Mouse (Mus musculus): ENCODE data around the gene Auts2. TPM values are rescaled to one million over a fixed set of nuclear protein-coding genes. Genes with fewer than 3 reads are reported as not detected.

Auts2 gene
- total and polyA plus RNA-seq, 3 experiments, result not detected

- no peak for TF ChIP-seq POLR2AphosphoS2 (IDR thresholded peaks at IDR 0.05; ENCODE audit: low read depth, low read length)
- no peak for TF ChIP-seq USF2 (conservative IDR thresholded peaks at IDR 0.05; ENCODE audit: low read depth, low read length)
- TF ChIP-seq JUND (conservative IDR thresholded peaks at IDR 0.05; ENCODE audit: low read depth, low read length), result no peak
- no peak for TF ChIP-seq MAFK (IDR thresholded peaks at IDR 0.05; ENCODE audit: insufficient replicate concordance, low read length)
- no peak for TF ChIP-seq ZC3H11A (IDR thresholded peaks at IDR 0.05; ENCODE audit: low read depth, low read length)
- TF ChIP-seq MAZ (IDR thresholded peaks at IDR 0.05; ENCODE audit: low read depth, low read length), result no peak
- no peak for TF ChIP-seq MAX (IDR thresholded peaks at IDR 0.05; ENCODE audit: low read length)
- TF ChIP-seq POLR2A (IDR thresholded peaks at IDR 0.05; ENCODE audit: low read depth, low read length), result no peak
- TF ChIP-seq RCOR1 (conservative IDR thresholded peaks at IDR 0.05; ENCODE audit: low read depth, low read length), result no peak
- no peak for TF ChIP-seq KAT2A (IDR thresholded peaks at IDR 0.05; ENCODE audit: insufficient replicate concordance, low read length)
- H3K4me3 ChIP-seq (replicated peaks in 1 of 3; ENCODE audit: low read depth in 2 of 3, low read length in 2 of 3, poor library complexity in 1 of 3), result no peak overlapping the region
- H3K9me3 ChIP-seq (replicated peaks; ENCODE audit: low read length), result peaks cover 72% of the 10 kb centered on the region
- H3K79me2 ChIP-seq (replicated peaks; ENCODE audit: control insufficient read depth, extremely low read depth, insufficient read depth, poor library complexity, severe bottlenecking), result no peaks in the 10 kb centered on the region
- H3K9ac ChIP-seq (ENCODE audit: insufficient read depth, low read depth), result no peak overlapping the region
- H3K4me2 ChIP-seq (ENCODE audit: insufficient read depth, low read depth, poor library complexity, severe bottlenecking), result no peak overlapping the region
- no peaks in the 10 kb centered on the region for H3K36me3 ChIP-seq (replicated peaks in 1 of 2; ENCODE audit: control insufficient read depth in 1 of 2, insufficient read depth in 1 of 2, low read length in 1 of 2)
- in situ Hi-C loops (cut with MboI; ENCODE audit: low pct_ligation_motif_present, low pct_unique_long_range_greater_than_20kb, low sequenced_read_pairs), result no loop called here
- H3K27ac ChIP-seq (ENCODE audit: insufficient read depth, low read depth), result no peak overlapping the region
- dilution Hi-C loops (cut with MboI; ENCODE audit: extremely low pct_ligation_motif_present, extremely low pct_unique_long_range_greater_than_20kb, low sequenced_read_pairs), result no loop called here
- no peak for DNase-seq (ENCODE audit: extremely low read depth)
- no peaks in the 10 kb centered on the region for H3K4me1 ChIP-seq (ENCODE audit: control insufficient read depth in 1 of 2, insufficient read depth in 2 of 2)
- H3K27me3 ChIP-seq (replicated peaks), result no peaks in the 10 kb centered on the region
These were observed 42.3 kb downstream of the Auts2 start for GRCm38 (mm10) chr5:132500817-132501231.

DNA sequence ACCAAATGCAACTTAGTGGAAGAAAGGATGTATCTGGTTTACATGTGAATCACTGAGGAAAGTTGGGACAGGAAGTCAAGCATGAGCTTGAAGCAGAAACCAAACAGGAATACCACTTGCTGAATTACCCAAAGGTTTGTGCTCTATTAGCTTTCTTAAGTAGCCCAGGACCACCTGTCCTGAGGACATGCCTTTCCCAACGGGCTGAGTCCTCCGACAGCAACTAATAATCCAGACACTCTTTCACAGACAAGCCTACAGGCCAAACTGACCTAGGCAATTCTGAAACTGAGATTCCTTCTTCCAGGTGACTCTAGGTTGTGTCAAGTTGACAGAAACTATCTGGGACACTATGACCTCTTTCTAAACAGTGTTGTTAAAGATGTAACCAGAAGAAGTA is 44.2 kb downstream of the Auts2 start:
- H3K4me3 ChIP-seq (replicated peaks in 1 of 3; ENCODE audit: low read depth in 2 of 3, low read length in 2 of 3, poor library complexity in 1 of 3), result no peak overlapping the region
- in situ Hi-C loops (cut with MboI; ENCODE audit: low pct_ligation_motif_present, low pct_unique_long_range_greater_than_20kb, low sequenced_read_pairs) (no loop called here), dilution Hi-C loops (cut with MboI; ENCODE audit: extremely low pct_ligation_motif_present, extremely low pct_unique_long_range_greater_than_20kb, low sequenced_read_pairs) (no loop called here)
- peaks cover 76% of the 10 kb centered on the region for H3K9me3 ChIP-seq (replicated peaks; ENCODE audit: low read length)
- no peaks in the 10 kb centered on the region for H3K27me3 ChIP-seq (replicated peaks)
- H3K79me2 ChIP-seq (replicated peaks; ENCODE audit: control insufficient read depth, extremely low read depth, insufficient read depth, poor library complexity, severe bottlenecking), result no peaks in the 10 kb centered on the region
- no peaks in the 10 kb centered on the region for H3K36me3 ChIP-seq (replicated peaks in 1 of 2; ENCODE audit: control insufficient read depth in 1 of 2, insufficient read depth in 1 of 2, low read length in 1 of 2)
- no peak for DNase-seq (ENCODE audit: extremely low read depth)
- TF ChIP-seq TCF12 (IDR thresholded peaks at IDR 0.05; ENCODE audit: low read depth, low read length) (no peak), CHD1 (IDR thresholded peaks at IDR 0.05; ENCODE audit: low read depth, low read length) (no peak), NRF1 (IDR thresholded peaks at IDR 0.05; ENCODE audit: low read depth, low read length) (no peak), MAFK (IDR thresholded peaks at IDR 0.05; ENCODE audit: insufficient replicate concordance, low read length) (no peak), KAT2A (IDR thresholded peaks at IDR 0.05; ENCODE audit: insufficient replicate concordance, low read length) (no peak), EP300 (IDR thresholded peaks at IDR 0.05; ENCODE audit: low read length) (no peak), ZMIZ1 (IDR thresholded peaks at IDR 0.05; ENCODE audit: low read depth, low read length) (no peak), BHLHE40 (IDR thresholded peaks at IDR 0.05; ENCODE audit: low read depth, low read length) (no peak), HCFC1 (IDR thresholded peaks at IDR 0.05; ENCODE audit: low read depth, low read length) (no peak), CTCF (conservative IDR thresholded peaks at IDR 0.05 in 1 of 2, IDR thresholded peaks at IDR 0.05 in 1 of 2; ENCODE audit: low read depth in 2 of 2, low read length in 2 of 2) (no peak), ELF1 (IDR thresholded peaks at IDR 0.05; ENCODE audit: low read depth, low read length) (no peak)
- no peaks in the 10 kb centered on the region for H3K4me1 ChIP-seq (ENCODE audit: control insufficient read depth in 1 of 2, insufficient read depth in 2 of 2)
- H3K9ac ChIP-seq (ENCODE audit: insufficient read depth, low read depth), result no peak overlapping the region
- no peak overlapping the region for H3K27ac ChIP-seq (ENCODE audit: insufficient read depth, low read depth)
- no peak overlapping the region for H3K4me2 ChIP-seq (ENCODE audit: insufficient read depth, low read depth, poor library complexity, severe bottlenecking)

Measured in CH12.LX (cell line).